Comparison of ENCODE assay signal across 17 mouse cellular contexts in genomic region chr3:86839606-86840005, GRCm38 (mm10).
A peak's percentile ranks its signal among the peaks of the same experiment; 100 is the strongest.
DNase-seq lines count a peak whose midpoint lies in the region; ATAC-seq and TF ChIP-seq lines count a peak whose summit lies in the region.
"Had no signal": no experiment of that assay in that cellular context is flagged by ENCODE, and none has a peak within 500 bp of the region (broad histone marks: within the 10 kb centered on the region; RNA-seq: fewer than 3 reads in every experiment).

No protein-coding gene starts in this region.

- no peak overlapping the region for H3K4me2 ChIP-seq in forebrain, embryonic 13.5 days
- no peak overlapping the region for H3K4me2 ChIP-seq in forebrain, postnatal 0 days (ENCODE audit: low read depth)
- H3K4me2 ChIP-seq in liver, embryonic 11.5 days: no peak overlapping the region
- H3K4me2 ChIP-seq: embryonic facial prominence, embryonic 12.5 days; liver, embryonic 12.5 days; lung, embryonic 15.5 days had no signal

- no peak for ATAC-seq in forebrain, embryonic 13.5 days
- ATAC-seq in forebrain, postnatal 0 days: no peak
- peak; percentile 45 for ATAC-seq in activated CD4-positive, CD25-positive, alpha-beta regulatory T cell, adult 4 months
- peak; percentile 67 for ATAC-seq in inflammation-experienced regulatory T-cells, adult 6 months
- no peak for ATAC-seq in liver, embryonic 11.5 days (replicated peaks; ENCODE audit: low FRiP score)
- ATAC-seq: intestine, embryonic 16.5 days; liver, embryonic 12.5 days had no signal

- peaks cover 40% of the 10 kb centered on the region for H3K4me1 ChIP-seq in forebrain, embryonic 13.5 days
- H3K4me1 ChIP-seq in forebrain, postnatal 0 days (ENCODE audit: insufficient read depth): peaks cover 17% of the 10 kb centered on the region
- H3K4me1 ChIP-seq in liver, embryonic 11.5 days (replicated peaks; ENCODE audit: control insufficient read depth, insufficient read depth, low read length): no peaks in the 10 kb centered on the region
- H3K4me1 ChIP-seq: liver, embryonic 12.5 days had no signal

- DNase-seq in forebrain, postnatal 0 days: no peak
- DNase-seq in CD4-positive helper T cell, adult 2 months (ENCODE audit: low read depth, low spot score): peak; percentile 51
- DNase-seq in MN1 (ENCODE audit: low spot score): no peak
- no peak for DNase-seq in heart, postnatal 25 days (ENCODE audit: low spot score)
- DNase-seq in liver, embryonic 11.5 days (ENCODE audit: low spot score): no peak
- DNase-seq: adrenal gland, postnatal 25 days; cerebellum, postnatal 10 days; heart, adult 2 months; kidney, postnatal 14 days had no signal

- H3K4me3 ChIP-seq in forebrain, embryonic 13.5 days: no peak overlapping the region
- no peak overlapping the region for H3K4me3 ChIP-seq in forebrain, postnatal 0 days (ENCODE audit: low read depth, low read length)
- no peak overlapping the region for H3K4me3 ChIP-seq in liver, embryonic 11.5 days (ENCODE audit: low read depth, low read length)
- H3K4me3 ChIP-seq: embryonic facial prominence, embryonic 12.5 days; heart, adult 2 months; liver, embryonic 12.5 days; lung, embryonic 15.5 days; megakaryocyte, embryonic 14.5 days had no signal

- intact Hi-C loops in heart, postnatal 25 days (cut with DNase I): loop anchor here (10.0 kb wide), 1 partner anchor 135 kb away; no protein-coding TSS in a partner anchor

- peak overlapping the region; percentile 58; the same call in 1 of the 2 replicates for H3K27ac ChIP-seq in forebrain, embryonic 13.5 days
- no peak overlapping the region for H3K27ac ChIP-seq in forebrain, postnatal 0 days (ENCODE audit: low read depth, low read length)
- H3K27ac ChIP-seq in liver, embryonic 11.5 days (ENCODE audit: low read depth, low read length): no peak overlapping the region
- H3K27ac ChIP-seq: embryonic facial prominence, embryonic 12.5 days; heart, adult 2 months; liver, embryonic 12.5 days; lung, embryonic 15.5 days had no signal

- no peaks in the 10 kb centered on the region for H3K9me3 ChIP-seq in forebrain, embryonic 13.5 days (replicated peaks)
- no peaks in the 10 kb centered on the region for H3K9me3 ChIP-seq in forebrain, postnatal 0 days (ENCODE audit: low read length)
- H3K9me3 ChIP-seq in liver, embryonic 11.5 days (ENCODE audit: control insufficient read depth, low read length): no peaks in the 10 kb centered on the region; the same call in 1 of the 2 replicates
- H3K9me3 ChIP-seq: embryonic facial prominence, embryonic 12.5 days; liver, embryonic 12.5 days; lung, embryonic 15.5 days had no signal

- no peak for TF ChIP-seq CTCF in forebrain, postnatal 0 days (IDR thresholded peaks at IDR 0.05; ENCODE audit: low read depth)

- 27% methylated on average over 3 of the region's 3 CpGs for WGBS in forebrain, embryonic 13.5 days
- 18% methylated on average over 3 of the region's 3 CpGs for WGBS in forebrain, postnatal 0 days
- WGBS in liver, embryonic 11.5 days: 56% methylated on average over 3 of the region's 3 CpGs

- no peak overlapping the region for H3K9ac ChIP-seq in forebrain, embryonic 13.5 days
- H3K9ac ChIP-seq in forebrain, postnatal 0 days: no peak overlapping the region; the same call in 1 of the 2 replicates
- H3K9ac ChIP-seq in liver, embryonic 11.5 days (ENCODE audit: low read depth, low read length): no peak overlapping the region
- H3K9ac ChIP-seq: embryonic facial prominence, embryonic 12.5 days; liver, embryonic 12.5 days; lung, embryonic 15.5 days had no signal

- 0 out of 2 replicates have a peak, but pooled peaks cover 7% of the 10 kb centered on the region for H3K36me3 ChIP-seq in forebrain, embryonic 13.5 days (ENCODE audit: poor library complexity, severe bottlenecking)
- H3K36me3 ChIP-seq in forebrain, postnatal 0 days (ENCODE audit: insufficient read depth): peaks cover 7% of the 10 kb centered on the region; the same call in 1 of the 2 replicates
- H3K36me3 ChIP-seq in liver, embryonic 11.5 days (ENCODE audit: control insufficient read depth, insufficient read depth, low read length): no peaks in the 10 kb centered on the region
- H3K36me3 ChIP-seq: embryonic facial prominence, embryonic 12.5 days; liver, embryonic 12.5 days; lung, embryonic 15.5 days had no signal

- H3K27me3 ChIP-seq in forebrain, embryonic 13.5 days: no peaks in the 10 kb centered on the region
- H3K27me3 ChIP-seq in forebrain, postnatal 0 days (ENCODE audit: insufficient read depth, low read length): no peaks in the 10 kb centered on the region
- no peaks in the 10 kb centered on the region for H3K27me3 ChIP-seq in liver, embryonic 11.5 days (replicated peaks; ENCODE audit: control insufficient read depth, insufficient read depth, low read length)
- H3K27me3 ChIP-seq: embryonic facial prominence, embryonic 12.5 days; liver, embryonic 12.5 days; lung, embryonic 15.5 days; megakaryocyte, embryonic 14.5 days had no signal

Comparison
In these comparisons a context has a peak if more than half of its experiments do, and no peak if none do; other contexts are left out.
1. ATAC-seq: peak in activated CD4-positive, CD25-positive, alpha-beta regulatory T cell, adult 4 months (single experiment) and inflammation-experienced regulatory T-cells, adult 6 months (single experiment); none in forebrain, embryonic 13.5 days (single experiment), forebrain, postnatal 0 days (single experiment) and liver, embryonic 11.5 days (single experiment).